18 mouse cellular contexts compared by ENCODE assay signal in the genomic region with DNA sequence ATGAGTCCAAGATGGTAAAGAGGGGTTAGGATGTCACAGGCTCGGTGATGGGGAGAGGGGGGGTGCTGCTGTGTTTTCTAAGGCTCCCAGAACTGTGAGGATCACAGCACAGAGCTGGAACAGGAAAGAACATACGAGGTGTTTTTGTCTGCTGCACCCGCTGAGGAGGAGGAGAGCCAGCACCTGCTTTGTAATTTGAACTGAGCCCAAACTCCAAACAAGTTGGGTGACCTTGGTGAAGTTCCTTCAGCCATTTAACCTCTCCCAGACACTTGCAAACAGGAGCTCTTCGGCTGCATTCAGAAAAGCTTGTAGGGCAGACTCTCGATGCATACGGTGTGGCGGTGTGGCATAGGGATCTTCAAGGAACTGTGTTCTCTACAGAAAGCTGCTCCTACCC. TPM values are rescaled to one million over a fixed set of nuclear protein-coding genes. Genes with fewer than 3 reads are reported as not detected.
DNase-seq lines count a peak whose midpoint lies in the region; ATAC-seq and TF ChIP-seq lines count a peak whose summit lies in the region.
"Had no signal": no experiment of that assay in that cellular context is flagged by ENCODE, and none has a peak within 500 bp of the region (broad histone marks: within the 10 kb centered on the region; RNA-seq: fewer than 3 reads in every experiment).

No protein-coding gene starts in this region.

- H3K4me1 ChIP-seq in heart, adult 2 months (ENCODE audit: control insufficient read depth, insufficient read depth, low read length), result peaks cover 2% of the 10 kb centered on the region; the same call in 1 of the 2 replicates
- H3K4me1 ChIP-seq in liver, embryonic 12.5 days, result peaks cover 58% of the 10 kb centered on the region
- H3K4me1 ChIP-seq in liver, embryonic 11.5 days (replicated peaks; ENCODE audit: control insufficient read depth, insufficient read depth, low read length), result peaks cover 7% of the 10 kb centered on the region; the same call in 1 of the 2 replicates
- no peaks in the 10 kb centered on the region for H3K4me1 ChIP-seq in stomach, embryonic 16.5 days (ENCODE audit: control insufficient read depth, insufficient read depth, low read length)
- H3K4me1 ChIP-seq: embryonic facial prominence, embryonic 13.5 days; forebrain, embryonic 13.5 days; limb, embryonic 13.5 days; midbrain, embryonic 15.5 days; neural tube, embryonic 13.5 days had no signal

- H3K36me3 ChIP-seq in heart, adult 2 months (ENCODE audit: control insufficient read depth, insufficient read depth, low read length), result no peaks in the 10 kb centered on the region
- H3K36me3 ChIP-seq in liver, embryonic 12.5 days, result peaks cover 8% of the 10 kb centered on the region
- H3K36me3 ChIP-seq in liver, embryonic 11.5 days (ENCODE audit: control insufficient read depth, insufficient read depth, low read length), result 0 out of 2 replicates have a peak, but pooled peaks cover 2% of the 10 kb centered on the region
- H3K36me3 ChIP-seq in stomach, embryonic 16.5 days (ENCODE audit: control insufficient read depth, insufficient read depth, low read length), result no peaks in the 10 kb centered on the region
- H3K36me3 ChIP-seq: midbrain, embryonic 15.5 days had no signal

- 32% methylated on average over 7 of the region's 7 CpGs for WGBS in heart, adult 2 months
- 64% methylated on average over 7 of the region's 7 CpGs for WGBS in liver, embryonic 12.5 days (ENCODE audit: insufficient replicate concordance)
- WGBS in liver, embryonic 11.5 days, result 49% methylated on average over 7 of the region's 7 CpGs
- 31% methylated on average over 7 of the region's 7 CpGs for WGBS in stomach, embryonic 16.5 days

- intact Hi-C loops in heart, adult 2 months (cut with DNase I), result no loop called here
- intact Hi-C loops in heart, postnatal 36 days (cut with DNase I), result no loop called here

- no peak for ATAC-seq in liver, embryonic 12.5 days
- no peak for ATAC-seq in liver, embryonic 11.5 days (replicated peaks; ENCODE audit: low FRiP score)
- no peak for ATAC-seq in stomach, embryonic 16.5 days (ENCODE audit: insufficient read depth, low FRiP score)
- no peak for ATAC-seq in monocyte, adult 5-6 weeks (replicated peaks; ENCODE audit: insufficient number of reproducible peaks, low FRiP score, low TSS enrichment, poor library complexity, severe bottlenecking)
- ATAC-seq: forebrain, embryonic 13.5 days; hindbrain, embryonic 16.5 days; midbrain, embryonic 15.5 days had no signal

- H3K9ac ChIP-seq in heart, adult 2 months (ENCODE audit: low read depth, low read length), result no peak overlapping the region
- H3K9ac ChIP-seq in liver, embryonic 12.5 days, result no peak overlapping the region
- H3K9ac ChIP-seq in liver, embryonic 11.5 days (ENCODE audit: low read depth, low read length), result no peak overlapping the region
- no peak overlapping the region for H3K9ac ChIP-seq in stomach, embryonic 16.5 days (ENCODE audit: low read length)
- H3K9ac ChIP-seq: embryonic facial prominence, embryonic 13.5 days; forebrain, embryonic 13.5 days; limb, embryonic 13.5 days; midbrain, embryonic 15.5 days; neural tube, embryonic 13.5 days had no signal

- no peaks in the 10 kb centered on the region for H3K79me2 ChIP-seq in heart, adult 2 months (replicated peaks; ENCODE audit: control insufficient read depth, insufficient read depth, low read length)

- H3K27me3 ChIP-seq in heart, adult 2 months (ENCODE audit: control insufficient read depth, insufficient read depth, low read length), result no peaks in the 10 kb centered on the region
- peaks cover 6% of the 10 kb centered on the region; the same call in 1 of the 2 replicates for H3K27me3 ChIP-seq in liver, embryonic 12.5 days (replicated peaks)
- H3K27me3 ChIP-seq in liver, embryonic 11.5 days (replicated peaks; ENCODE audit: control insufficient read depth, insufficient read depth, low read length), result no peaks in the 10 kb centered on the region
- H3K27me3 ChIP-seq in stomach, embryonic 16.5 days (ENCODE audit: control insufficient read depth, insufficient read depth, low read length), result no peaks in the 10 kb centered on the region
- H3K27me3 ChIP-seq: embryonic facial prominence, embryonic 13.5 days; forebrain, embryonic 13.5 days; limb, embryonic 13.5 days; midbrain, embryonic 15.5 days; neural tube, embryonic 13.5 days had no signal

- no peak overlapping the region for H3K4me2 ChIP-seq in liver, embryonic 12.5 days
- H3K4me2 ChIP-seq in liver, embryonic 11.5 days, result no peak overlapping the region
- no peak overlapping the region for H3K4me2 ChIP-seq in stomach, embryonic 16.5 days (ENCODE audit: low read depth, low read length)
- H3K4me2 ChIP-seq: embryonic facial prominence, embryonic 13.5 days; forebrain, embryonic 13.5 days; limb, embryonic 13.5 days; midbrain, embryonic 15.5 days; neural tube, embryonic 13.5 days had no signal

- H3K27ac ChIP-seq in heart, adult 2 months, result peak overlapping the region; percentile 16; the same call in 1 of the 2 replicates
- H3K27ac ChIP-seq in liver, embryonic 12.5 days, result peak overlapping the region; percentile 68
- no peak overlapping the region for H3K27ac ChIP-seq in liver, embryonic 11.5 days (ENCODE audit: low read depth, low read length)
- peak overlapping the region; percentile 66 for H3K27ac ChIP-seq in stomach, embryonic 16.5 days (ENCODE audit: low read length)
- H3K27ac ChIP-seq: embryonic facial prominence, embryonic 13.5 days; forebrain, embryonic 13.5 days; left cerebral cortex, adult 2 months; limb, embryonic 13.5 days; macrophage; midbrain, embryonic 15.5 days; neural tube, embryonic 13.5 days had no signal

- TF ChIP-seq CTCF in heart, adult 2 months (IDR thresholded peaks at IDR 0.05), result no peak

- no peak for TF ChIP-seq POLR2A in heart, adult 2 months (IDR thresholded peaks at IDR 0.05; ENCODE audit: insufficient read depth, low read depth, low read length)

- H3K4me3 ChIP-seq in heart, adult 2 months, result no peak overlapping the region
- no peak overlapping the region for H3K4me3 ChIP-seq in liver, embryonic 12.5 days
- H3K4me3 ChIP-seq in liver, embryonic 11.5 days (ENCODE audit: low read depth, low read length), result no peak overlapping the region
- H3K4me3 ChIP-seq in stomach, embryonic 16.5 days (replicated peaks; ENCODE audit: low read length), result no peak overlapping the region
- H3K4me3 ChIP-seq: embryonic facial prominence, embryonic 13.5 days; forebrain, embryonic 13.5 days; left cerebral cortex, adult 2 months; limb, embryonic 13.5 days; midbrain, embryonic 15.5 days; neural tube, embryonic 13.5 days had no signal

- H3K9me3 ChIP-seq in liver, embryonic 12.5 days (replicated peaks), result no peaks in the 10 kb centered on the region
- H3K9me3 ChIP-seq in liver, embryonic 11.5 days (ENCODE audit: control insufficient read depth, low read length), result no peaks in the 10 kb centered on the region
- no peaks in the 10 kb centered on the region for H3K9me3 ChIP-seq in stomach, embryonic 16.5 days (replicated peaks; ENCODE audit: control insufficient read depth, low read length)
- H3K9me3 ChIP-seq: embryonic facial prominence, embryonic 13.5 days; forebrain, embryonic 13.5 days; limb, embryonic 13.5 days; midbrain, embryonic 15.5 days; neural tube, embryonic 13.5 days had no signal

- no peak for TF ChIP-seq EP300 in heart, adult 2 months (IDR thresholded peaks at IDR 0.05; ENCODE audit: insufficient read depth, low read depth, low read length)

- DNase-seq in heart, adult 2 months, result peak in 1 of 2 experiments; percentile 26
- no peak for DNase-seq in heart, postnatal 36 days
- DNase-seq in liver, embryonic 11.5 days (ENCODE audit: low spot score), result no peak
- DNase-seq in kidney, adult 9 months, result peak; percentile 59
- DNase-seq in layer of hippocampus, postnatal 25 days (ENCODE audit: extremely low spot score in 1 of 2, low spot score in 1 of 2), result no peak
- DNase-seq: cerebellum, postnatal 25 days; spleen, adult 18-20 months had no signal

RNA-seq across cellular contexts. Expression of a gene that starts 14.6 kb away (rescaled TPM):
- total RNA-seq in heart, adult 2 months (2021), result 1 to 10 TPM; 1.6 to 2.1 TPM
- polyA plus RNA-seq in heart, adult 2 months (2012; rRNA removed), result not detected in 2 replicates
- total RNA-seq in heart, postnatal 36 days (2021), result 1 to 10 TPM; 1.6 TPM
- not detected in 2 replicates for polyA plus RNA-seq in liver, embryonic 12.5 days (2016; fragmentation: Nextera tagmentation; extraction: Ambion mirVana)
- polyA plus RNA-seq in liver, embryonic 11.5 days (2014; fragmentation: Nextera tagmentation; extraction: Ambion mirVana), result 0.55 TPM in 1 of 2 replicates, not detected in the other
- 0.44 and 0.45 TPM in 2 replicates for polyA plus RNA-seq in stomach, embryonic 16.5 days (2015; fragmentation: Nextera tagmentation; extraction: Ambion mirVana)
- total RNA-seq in monocyte, adult 5-6 weeks (2017), result not detected in 3 replicates
- total RNA-seq in layer of hippocampus, postnatal 25 days (2021), result under 1 TPM in 1 of 2 experiments, not detected in 1; 0.73 TPM
- total RNA-seq: left cerebral cortex, adult 2 months had no signal
- polyA plus RNA-seq: embryonic facial prominence, embryonic 13.5 days; forebrain, embryonic 13.5 days; limb, embryonic 13.5 days; macrophage; neural tube, embryonic 13.5 days had no signal

RNA-seq across cellular contexts. Expression of a gene that starts 14.7 kb away (rescaled TPM):
- total RNA-seq in heart, adult 2 months (2021), result 10 to 100 TPM; 26.8 to 27.6 TPM
- 9.3 and 15.4 TPM in 2 replicates for polyA plus RNA-seq in heart, adult 2 months (2012; rRNA removed)
- total RNA-seq in heart, postnatal 36 days (2021), result 10 to 100 TPM; 27.6 to 32.1 TPM
- 34.4 and 35.5 TPM in 2 replicates for polyA plus RNA-seq in liver, embryonic 12.5 days (2016; fragmentation: Nextera tagmentation; extraction: Ambion mirVana)
- polyA plus RNA-seq in liver, embryonic 11.5 days (2014; fragmentation: Nextera tagmentation; extraction: Ambion mirVana), result 56.0 and 56.3 TPM in 2 replicates
- 44.9 and 52.4 TPM in 2 replicates for polyA plus RNA-seq in stomach, embryonic 16.5 days (2015; fragmentation: Nextera tagmentation; extraction: Ambion mirVana)
- 112 to 132 TPM (median 124 TPM) in 3 replicates for total RNA-seq in monocyte, adult 5-6 weeks (2017)
- total RNA-seq in layer of hippocampus, postnatal 25 days (2021), result 10 to 100 TPM; 40.1 to 45.0 TPM

RNA-seq across cellular contexts. Expression of a gene that starts 24.5 kb away (rescaled TPM):
- 100 to 1,000 TPM; 153 to 220 TPM for total RNA-seq in heart, adult 2 months (2021)
- 136 and 211 TPM in 2 replicates for polyA plus RNA-seq in heart, adult 2 months (2012; rRNA removed)
- total RNA-seq in heart, postnatal 36 days (2021), result 100 to 1,000 TPM; 207 TPM
- polyA plus RNA-seq in liver, embryonic 12.5 days (2016; fragmentation: Nextera tagmentation; extraction: Ambion mirVana), result 9.7 and 10.2 TPM in 2 replicates
- polyA plus RNA-seq in liver, embryonic 11.5 days (2014; fragmentation: Nextera tagmentation; extraction: Ambion mirVana), result 8.3 and 12.3 TPM in 2 replicates
- polyA plus RNA-seq in stomach, embryonic 16.5 days (2015; fragmentation: Nextera tagmentation; extraction: Ambion mirVana), result 15.2 and 17.8 TPM in 2 replicates
- 0.96 to 3.7 TPM in 2 of 3 replicates, not detected in the other for total RNA-seq in monocyte, adult 5-6 weeks (2017)
- total RNA-seq in layer of hippocampus, postnatal 25 days (2021), result 10 to 100 TPM; 45.1 to 45.8 TPM

RNA-seq across cellular contexts. Expression of a gene that starts 45.2 kb away (rescaled TPM):
- total RNA-seq in heart, adult 2 months (2021), result 1 to 10 TPM; 2.6 to 2.7 TPM
- 6.5 and 7.7 TPM in 2 replicates for polyA plus RNA-seq in heart, adult 2 months (2012; rRNA removed)
- total RNA-seq in heart, postnatal 36 days (2021), result 1 to 10 TPM; 3.3 to 4.0 TPM
- polyA plus RNA-seq in liver, embryonic 12.5 days (2016; fragmentation: Nextera tagmentation; extraction: Ambion mirVana), result 3.8 and 4.9 TPM in 2 replicates
- 13.2 TPM in 2 replicates for polyA plus RNA-seq in liver, embryonic 11.5 days (2014; fragmentation: Nextera tagmentation; extraction: Ambion mirVana)
- 27.3 and 28.2 TPM in 2 replicates for polyA plus RNA-seq in stomach, embryonic 16.5 days (2015; fragmentation: Nextera tagmentation; extraction: Ambion mirVana)
- total RNA-seq in monocyte, adult 5-6 weeks (2017), result 0.68 to 1.3 TPM in 2 of 3 replicates, not detected in the other
- total RNA-seq in layer of hippocampus, postnatal 25 days (2021), result 100 to 1,000 TPM; 189 to 209 TPM

RNA-seq across cellular contexts. Expression of a gene that starts 51.4 kb away (rescaled TPM):
- 10 to 100 TPM; 74.5 to 86.0 TPM for total RNA-seq in heart, adult 2 months (2021)
- 37.0 and 50.2 TPM in 2 replicates for polyA plus RNA-seq in heart, adult 2 months (2012; rRNA removed)
- total RNA-seq in heart, postnatal 36 days (2021), result 10 to 100 TPM; 75.0 to 79.4 TPM
- 78.4 and 78.5 TPM in 2 replicates for polyA plus RNA-seq in liver, embryonic 12.5 days (2016; fragmentation: Nextera tagmentation; extraction: Ambion mirVana)
- polyA plus RNA-seq in liver, embryonic 11.5 days (2014; fragmentation: Nextera tagmentation; extraction: Ambion mirVana), result 92.6 and 94.2 TPM in 2 replicates
- 65.1 and 66.9 TPM in 2 replicates for polyA plus RNA-seq in stomach, embryonic 16.5 days (2015; fragmentation: Nextera tagmentation; extraction: Ambion mirVana)
- total RNA-seq in monocyte, adult 5-6 weeks (2017), result 35.4 to 46.2 TPM (median 40.6 TPM) in 3 replicates
- total RNA-seq in layer of hippocampus, postnatal 25 days (2021), result 10 to 100 TPM; 59.5 to 59.7 TPM
